Mouse (Mus musculus) erythroblast, embryonic 14.5 days (primary cell): ENCODE results near the gene Iqsec1.

ENCODE experiments used
- GATA1 ChIP-seq: IDR thresholded peaks from 2 replicates; pipeline ENCODE4 v1.6.1; 2012; ENCODE audit warnings: low read length, inconsistent platforms, mixed read lengths
- TAL1 ChIP-seq: IDR thresholded peaks from 3 replicates; pipeline ENCODE4 v1.6.1; 2012; ENCODE audit warnings: low read length, inconsistent platforms, mixed read lengths

- TF ChIP-seq TAL1, result no peak
- TF ChIP-seq GATA1, result no peak
Observed at GRCm38 (mm10) chr6:90710778-90711177, 277.7 kb downstream of the Iqsec1 start.
